Mouse (Mus musculus) large intestine, adult 2 months (tissue): ENCODE measurements around the gene Il1r2. TPM values are rescaled to one million over a fixed set of nuclear protein-coding genes. Genes with fewer than 3 reads are reported as not detected.

Source experiments
- DNase-seq: peaks from one replicate; pipeline ENCODE4 v3.0.0-alpha.2; 2012; ENCODE audit warnings: low read depth, low spot score
- WGBS: fragments of 180-500 bp; shearing (Covaris S2); methylation state at CpG from one replicate; pipeline ENCODE4 v1.1.7; 2018; 5-methylcytosine and 5-hydroxymethylcytosine counted together
- polyA plus RNA-seq: library from polyadenylated mRNA; depleted of rRNA; stranded (reverse); fragments of >200 nt; gene quantifications from 2 replicates; pipeline ENCODE4 v1.2.3, GENCODE M21; 2012; rRNA removed

Il1r2 gene
- polyA plus RNA-seq, 1 experiment: 1.9 TPM

- 62% methylated on average over 9 of the region's 10 CpGs for WGBS
Measured at GRCm38 (mm10) chr1:40117565-40117964, 43.7 kb downstream of the Il1r2 start.

GRCm38 (mm10) chr1:40124237-40124636, 50.4 kb downstream of the Il1r2 start:
- 66% methylated on average over 4 of the region's 4 CpGs for WGBS
- no peak for DNase-seq

More at GRCm38 (mm10) chr1:40117565-40117964, 43.7 kb downstream of the Il1r2 start:
- no peak for DNase-seq

GRCm38 (mm10) chr1:40128481-40128880, 54.6 kb downstream of the Il1r2 start:
- WGBS: 86% methylated on average over 4 of the region's 4 CpGs
- no peak for DNase-seq

GRCm38 (mm10) chr1:40129321-40129720, 55.4 kb downstream of the Il1r2 start:
- WGBS: 66% methylated on average over 2 of the region's 2 CpGs
- no peak for DNase-seq

- WGBS: 17% methylated on average over 1 of the region's 1 CpGs
- no peak for DNase-seq
Measured at GRCm38 (mm10) chr1:40131631-40132030, 57.8 kb downstream of the Il1r2 start.

- DNase-seq: no peak
- 83% methylated on average over 4 of the region's 4 CpGs for WGBS
Measured at GRCm38 (mm10) chr1:40132721-40133120, 58.8 kb downstream of the Il1r2 start.

GRCm38 (mm10) chr1:40133567-40133966, 59.7 kb downstream of the Il1r2 start:
- 77% methylated on average over 3 of the region's 3 CpGs for WGBS

GRCm38 (mm10) chr1:40139798-40140532, 66.1 kb downstream of the Il1r2 start:
- no peak for DNase-seq
- 31% methylated on average over 14 of the region's 14 CpGs for WGBS

More at GRCm38 (mm10) chr1:40133567-40133966, 59.7 kb downstream of the Il1r2 start:
- no peak for DNase-seq

GRCm38 (mm10) chr1:40156096-40156495, 82.2 kb downstream of the Il1r2 start:
- 59% methylated on average over 6 of the region's 6 CpGs for WGBS
- DNase-seq: no peak

GRCm38 (mm10) chr1:40163329-40163917, 89.5 kb downstream of the Il1r2 start:
- no peak for DNase-seq
- 81% methylated on average over 4 of the region's 4 CpGs for WGBS

- DNase-seq: no peak
- 87% methylated on average over 4 of the region's 4 CpGs for WGBS
Measured at GRCm38 (mm10) chr1:40164331-40164730, 90.5 kb downstream of the Il1r2 start.

- no peak for DNase-seq
- WGBS: 62% methylated on average over 8 of the region's 8 CpGs
Measured at GRCm38 (mm10) chr1:40167585-40167984, 93.7 kb downstream of the Il1r2 start.

- WGBS: 58% methylated on average over 5 of the region's 5 CpGs
Measured at GRCm38 (mm10) chr1:40171878-40172277, 98.0 kb downstream of the Il1r2 start.

GRCm38 (mm10) chr1:40174146-40174545, 100.3 kb downstream of the Il1r2 start:
- 55% methylated on average over 3 of the region's 3 CpGs for whole genome bisulfite sequencing
- no peak for DNase-seq

More at GRCm38 (mm10) chr1:40171878-40172277, 98.0 kb downstream of the Il1r2 start:
- no peak for DNase-seq

Other genes starting within 250 kb of the Il1r2 start
- gene Map4k4, start 173.2 kb upstream of the Il1r2 start, polyA plus RNA-seq: 21.2 and 39.3 TPM in 2 replicates
- gene Il1r1, start 151.0 kb downstream of the Il1r2 start, polyA plus RNA-seq: 2.1 and 3.3 TPM in 2 replicates